Mouse (Mus musculus): ENCODE data around the gene Hif3a. TPM values are rescaled to one million over a fixed set of nuclear protein-coding genes. Genes with fewer than 3 reads are reported as not detected.

Gene Hif3a
- 0.41 TPM for polyA plus RNA-seq (2014; fragmentation: Illumina TruSeq; extraction: RNeasy Lipid Tissue Mini Kit (QIAGEN cat#74804); ENCODE audit: low replicate concordance)

GRCm38 (mm10) chr7:17062389-17062788 is at the start of gene Hif3a:
Hif3a (minus strand) TSS chr7:17062427.

GRCm38 (mm10) chr7:17073904-17074615 is 11.8 kb upstream of the Hif3a start, which contains the start of gene Psg16:
Psg16 (plus strand) TSS chr7:17074040.

GRCm38 (mm10) chr7:17027588-17028343 is 34.5 kb downstream of the Hif3a start, which contains the start of gene Ppp5c:
Ppp5c (minus strand) TSS chr7:17027924.

GRCm38 (mm10) chr7:16992451-16992807 is 69.8 kb downstream of the Hif3a start, which contains the start of gene Ccdc8:
Ccdc8 (plus strand) TSS chr7:16992708.

GRCm38 (mm10) chr7:16982859-16983568 is 79.2 kb downstream of the Hif3a start, which contains the start of gene Gm42372:
Gm42372 (plus strand) TSS chr7:16983086.

Other genes starting within 250 kb of the Hif3a start
- gene Strn4, start 246.5 kb downstream of the Hif3a start, polyA plus RNA-seq (2014; fragmentation: Illumina TruSeq; extraction: RNeasy Lipid Tissue Mini Kit (QIAGEN cat#74804); ENCODE audit: low replicate concordance), result 8.1 TPM
- 2.6 TPM for gene Fkrp, start 245.7 kb downstream of the Hif3a start, polyA plus RNA-seq (2014; fragmentation: Illumina TruSeq; extraction: RNeasy Lipid Tissue Mini Kit (QIAGEN cat#74804); ENCODE audit: low replicate concordance)
- gene Prkd2, start 219.5 kb downstream of the Hif3a start, polyA plus RNA-seq (2014; fragmentation: Illumina TruSeq; extraction: RNeasy Lipid Tissue Mini Kit (QIAGEN cat#74804); ENCODE audit: low replicate concordance), result 0.59 TPM
- 0.93 TPM for gene Dact3, start 187.1 kb downstream of the Hif3a start, polyA plus RNA-seq (2014; fragmentation: Illumina TruSeq; extraction: RNeasy Lipid Tissue Mini Kit (QIAGEN cat#74804); ENCODE audit: low replicate concordance)
- gene Gng8, start 170.6 kb downstream of the Hif3a start, polyA plus RNA-seq (2014; fragmentation: Illumina TruSeq; extraction: RNeasy Lipid Tissue Mini Kit (QIAGEN cat#74804); ENCODE audit: low replicate concordance), result not detected
- 0.59 TPM for gene Ptgir, start 155.9 kb downstream of the Hif3a start, polyA plus RNA-seq (2014; fragmentation: Illumina TruSeq; extraction: RNeasy Lipid Tissue Mini Kit (QIAGEN cat#74804); ENCODE audit: low replicate concordance)
- 15.4 TPM for gene Calm3, start 138.3 kb downstream of the Hif3a start, polyA plus RNA-seq (2014; fragmentation: Illumina TruSeq; extraction: RNeasy Lipid Tissue Mini Kit (QIAGEN cat#74804); ENCODE audit: low replicate concordance)
- 0.11 TPM for gene Pnmal2, start 117.7 kb downstream of the Hif3a start, polyA plus RNA-seq (2014; fragmentation: Illumina TruSeq; extraction: RNeasy Lipid Tissue Mini Kit (QIAGEN cat#74804); ENCODE audit: low replicate concordance)
- gene Pnmal1, start 102.7 kb downstream of the Hif3a start, polyA plus RNA-seq (2014; fragmentation: Illumina TruSeq; extraction: RNeasy Lipid Tissue Mini Kit (QIAGEN cat#74804); ENCODE audit: low replicate concordance), result 0.30 TPM
- gene Gm42372, start 79.3 kb downstream of the Hif3a start, polyA plus RNA-seq (2014; fragmentation: Illumina TruSeq; extraction: RNeasy Lipid Tissue Mini Kit (QIAGEN cat#74804); ENCODE audit: low replicate concordance), result 0.30 TPM
- 0.26 TPM for gene Ccdc8, start 69.7 kb downstream of the Hif3a start, polyA plus RNA-seq (2014; fragmentation: Illumina TruSeq; extraction: RNeasy Lipid Tissue Mini Kit (QIAGEN cat#74804); ENCODE audit: low replicate concordance)
- 8.2 TPM for gene Ppp5c, start 34.5 kb downstream of the Hif3a start, polyA plus RNA-seq (2014; fragmentation: Illumina TruSeq; extraction: RNeasy Lipid Tissue Mini Kit (QIAGEN cat#74804); ENCODE audit: low replicate concordance)
- 0.07 TPM for gene Psg16, start 11.6 kb upstream of the Hif3a start, polyA plus RNA-seq (2014; fragmentation: Illumina TruSeq; extraction: RNeasy Lipid Tissue Mini Kit (QIAGEN cat#74804); ENCODE audit: low replicate concordance)
- not detected for gene Ceacam3, start 87.9 kb upstream of the Hif3a start, polyA plus RNA-seq (2014; fragmentation: Illumina TruSeq; extraction: RNeasy Lipid Tissue Mini Kit (QIAGEN cat#74804); ENCODE audit: low replicate concordance)
- gene Psg29, start 141.1 kb upstream of the Hif3a start, polyA plus RNA-seq (2014; fragmentation: Illumina TruSeq; extraction: RNeasy Lipid Tissue Mini Kit (QIAGEN cat#74804); ENCODE audit: low replicate concordance), result not detected